Mouse (Mus musculus): ENCODE results near the gene Txndc2. TPM values are rescaled to one million over a fixed set of nuclear protein-coding genes. Genes with fewer than 3 reads are reported as not detected.
"Not testable (repeated sequence)": the region's sequence is repeated elsewhere in the genome, so short reads cannot be mapped to it uniquely, and the experiment has no call there.

The Txndc2 gene
- polyA plus RNA-seq, 1 experiment: 0.10 TPM

- DNase-seq (ENCODE audit: extremely low spot score in 1 of 2, low spot score in 1 of 2): no peak
Measured at GRCm38 (mm10) chr17:65656731-65657130, 14.8 kb upstream of the Txndc2 start.

DNA sequence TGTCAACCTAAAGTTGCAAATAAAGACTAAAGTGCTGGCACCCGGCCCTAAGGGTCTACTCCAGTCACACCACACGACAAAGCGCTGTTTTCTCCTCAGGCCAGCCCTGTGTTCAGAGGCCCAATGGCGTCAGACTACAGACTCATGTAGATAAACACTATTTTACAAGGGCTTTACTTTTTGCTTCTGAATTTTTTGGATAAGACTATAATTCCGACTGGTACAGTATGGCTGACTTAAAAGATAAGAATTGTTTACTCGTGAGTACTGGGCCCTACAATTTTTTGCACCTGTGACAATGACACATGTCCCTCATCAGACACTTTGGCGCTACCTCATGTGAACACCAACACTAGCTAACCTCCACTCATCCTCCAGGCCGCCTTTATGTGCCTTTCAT is 14.1 kb upstream of the Txndc2 start:
- DNase-seq (ENCODE audit: extremely low spot score in 1 of 2, low spot score in 1 of 2): no peak

- no peak for DNase-seq (ENCODE audit: extremely low spot score in 1 of 2, low spot score in 1 of 2)
Measured at GRCm38 (mm10) chr17:65655608-65656007, 13.6 kb upstream of the Txndc2 start.

GRCm38 (mm10) chr17:65650598-65650997 is 8.6 kb upstream of the Txndc2 start:
- no peak for DNase-seq (ENCODE audit: extremely low spot score in 1 of 2, low spot score in 1 of 2)

- DNase-seq (ENCODE audit: extremely low spot score in 1 of 2, low spot score in 1 of 2): no peak
Measured at GRCm38 (mm10) chr17:65649175-65649493, 7.2 kb upstream of the Txndc2 start.

DNA sequence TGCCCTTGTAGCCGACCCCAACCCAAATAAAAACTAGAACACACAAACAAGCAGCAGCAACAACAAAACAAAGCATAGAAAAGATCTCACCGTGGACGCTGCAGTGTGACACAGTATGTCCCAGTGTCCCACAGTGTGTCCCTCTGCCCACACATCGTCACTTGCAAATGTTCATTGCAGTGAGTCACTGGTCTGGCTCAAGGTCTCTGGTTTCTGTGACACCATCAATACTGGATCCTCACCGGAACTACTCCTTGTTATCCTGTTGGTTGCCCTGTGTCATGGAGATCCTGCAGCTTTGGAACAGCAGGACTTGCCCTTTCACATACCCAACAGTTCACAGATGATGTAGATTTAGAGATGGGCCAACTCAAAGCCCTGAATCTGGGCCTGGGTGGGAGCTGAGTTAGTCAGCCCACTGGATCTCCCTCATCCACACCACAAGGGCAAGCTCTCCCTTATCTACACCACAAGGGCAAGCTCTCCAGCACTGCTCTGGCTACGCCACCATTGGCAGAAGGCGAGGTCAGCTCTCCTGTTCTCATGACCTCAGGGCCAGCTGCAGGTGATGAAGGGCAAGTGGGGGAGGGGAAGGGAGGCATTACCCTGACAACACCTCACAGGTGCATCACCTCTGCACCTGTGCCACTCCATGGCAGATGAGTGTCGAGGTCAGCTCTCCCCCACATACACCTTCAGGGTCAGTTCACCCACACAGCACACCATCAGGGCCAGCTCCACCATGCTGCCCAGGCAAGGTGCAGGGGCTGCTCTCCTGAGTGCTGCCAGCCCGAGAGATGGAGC is 6.6 kb upstream of the Txndc2 start:
- no peak for DNase-seq (ENCODE audit: extremely low spot score in 1 of 2, low spot score in 1 of 2)

DNA sequence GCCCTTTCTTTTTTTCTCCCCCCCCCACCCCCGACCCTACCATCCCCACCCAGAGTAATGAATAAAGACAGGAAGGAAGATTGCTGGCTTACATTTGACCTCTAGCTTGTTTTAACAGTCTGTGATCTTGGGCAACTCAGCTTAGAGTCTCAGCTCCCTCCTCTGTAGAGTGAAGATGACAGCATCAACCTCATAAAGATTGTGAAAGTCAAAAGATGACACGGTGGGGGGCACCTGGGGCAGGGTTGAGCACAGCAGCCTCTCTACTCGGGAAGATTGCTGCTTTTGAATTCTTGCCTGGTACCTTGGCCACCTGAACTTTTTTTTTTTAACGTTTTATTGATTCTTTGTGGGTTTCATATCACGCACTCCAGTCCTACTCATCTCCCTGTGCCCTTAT is 6.0 kb upstream of the Txndc2 start:
- no peak for DNase-seq (ENCODE audit: extremely low spot score in 1 of 2, low spot score in 1 of 2)

- no peak for DNase-seq (ENCODE audit: extremely low spot score in 1 of 2, low spot score in 1 of 2)
Measured at GRCm38 (mm10) chr17:65647226-65647625, 5.3 kb upstream of the Txndc2 start.

DNA sequence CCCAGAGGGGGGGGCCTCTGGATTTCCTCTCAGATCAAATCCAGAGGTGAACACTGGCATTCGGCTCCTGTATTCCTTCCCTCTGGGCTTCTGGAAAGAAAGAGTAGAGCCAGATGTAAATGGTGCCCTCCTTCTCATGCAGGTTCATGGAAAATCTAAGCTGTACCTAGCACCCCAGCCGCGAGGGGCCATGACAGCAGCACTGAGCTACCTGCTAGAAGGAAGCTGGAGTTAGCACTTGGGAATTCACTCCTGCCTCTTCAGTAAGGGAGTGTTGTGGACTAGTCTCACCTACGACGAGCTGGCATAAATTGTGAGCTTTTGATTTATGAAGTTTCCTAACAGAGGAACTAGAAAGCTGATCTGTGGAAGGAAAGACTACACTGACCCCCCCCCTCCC is 1.6 kb upstream of the Txndc2 start:
- DNase-seq (ENCODE audit: extremely low spot score in 1 of 2, low spot score in 1 of 2): no peak

DNA sequence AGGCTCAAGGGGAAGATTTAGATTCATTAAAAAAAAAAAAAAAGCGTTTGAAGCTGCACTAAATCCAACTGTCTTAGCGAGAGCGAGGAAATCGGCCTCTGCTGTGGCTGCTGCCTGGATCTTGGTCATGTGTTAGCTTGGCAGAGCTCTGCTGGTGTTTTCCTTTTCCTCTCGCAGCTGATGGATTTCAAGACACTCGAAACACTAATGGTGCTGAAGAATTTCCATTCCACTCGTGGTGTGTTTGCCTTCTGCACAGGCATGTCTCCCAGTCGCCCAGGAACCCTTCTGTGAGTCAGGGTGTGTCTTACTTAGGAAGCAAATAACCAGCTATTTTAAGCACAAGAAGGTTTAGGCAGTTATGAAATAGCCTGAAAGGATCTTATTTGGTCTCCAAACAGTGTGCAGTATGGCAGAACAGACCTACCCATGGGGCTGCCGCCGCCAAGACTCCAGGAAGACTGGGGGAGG is 1.1 kb upstream of the Txndc2 start:
- peak; percentile 68 to 80 for DNase-seq (ENCODE audit: extremely low spot score in 1 of 2, low spot score in 1 of 2)

- DNase-seq (ENCODE audit: extremely low spot score in 1 of 2, low spot score in 1 of 2): peak in 1 of 2 experiments; percentile 20
Measured at GRCm38 (mm10) chr17:65642578-65642991, 617 bp upstream of the Txndc2 start.

DNA sequence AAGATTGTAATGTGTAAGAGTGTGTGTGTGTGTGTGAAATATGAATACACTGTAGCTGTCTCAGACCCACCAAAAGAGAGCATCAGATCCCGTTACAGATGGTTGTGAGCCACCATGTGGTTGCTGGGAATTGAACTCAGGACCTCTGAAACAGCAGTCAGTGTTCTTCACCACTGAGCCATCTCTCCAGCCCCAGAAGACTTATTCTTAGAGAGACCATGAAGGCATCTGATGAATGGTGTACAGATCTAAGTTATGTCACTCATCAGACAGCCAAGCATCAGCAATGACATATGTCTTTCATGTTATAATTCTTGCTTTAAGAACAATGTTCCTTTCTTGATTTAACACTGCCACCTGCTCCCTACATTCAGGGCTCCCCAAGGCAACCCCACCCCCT is 2.8 kb downstream of the Txndc2 start:
- DNase-seq (ENCODE audit: extremely low spot score in 1 of 2, low spot score in 1 of 2): no peak

DNA sequence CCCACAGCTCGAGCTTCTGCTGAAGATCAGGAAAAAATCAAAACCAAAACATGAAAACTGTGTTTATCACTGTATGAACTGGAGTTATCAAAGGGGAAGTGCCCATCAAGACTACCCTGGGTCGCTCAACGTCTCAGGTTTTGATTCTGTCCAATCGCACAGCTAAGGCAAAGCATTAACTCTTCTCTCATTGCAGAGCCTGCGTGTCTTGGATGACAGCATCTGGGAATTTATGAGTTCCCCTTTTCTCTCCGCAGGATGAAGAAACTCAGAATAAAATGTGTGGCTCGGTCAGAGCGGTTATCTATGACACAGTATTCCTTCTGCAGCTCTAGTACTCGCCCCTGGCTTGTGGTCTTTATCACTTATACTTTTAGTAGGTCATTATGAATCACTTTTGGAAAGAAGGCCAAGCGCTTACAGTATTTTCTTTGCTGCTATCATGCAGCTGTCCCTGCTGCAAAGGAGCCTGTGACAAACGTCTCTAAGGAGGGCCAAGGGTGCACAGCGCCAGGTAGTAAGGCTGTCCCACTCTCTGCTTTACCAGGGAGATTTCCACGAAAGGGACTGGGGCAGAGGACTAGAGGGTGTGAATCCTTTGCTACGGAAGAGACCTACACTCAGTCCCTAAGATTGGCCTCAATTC is 6.1 kb downstream of the Txndc2 start:
- DNase-seq (ENCODE audit: extremely low spot score in 1 of 2, low spot score in 1 of 2): no peak

DNA sequence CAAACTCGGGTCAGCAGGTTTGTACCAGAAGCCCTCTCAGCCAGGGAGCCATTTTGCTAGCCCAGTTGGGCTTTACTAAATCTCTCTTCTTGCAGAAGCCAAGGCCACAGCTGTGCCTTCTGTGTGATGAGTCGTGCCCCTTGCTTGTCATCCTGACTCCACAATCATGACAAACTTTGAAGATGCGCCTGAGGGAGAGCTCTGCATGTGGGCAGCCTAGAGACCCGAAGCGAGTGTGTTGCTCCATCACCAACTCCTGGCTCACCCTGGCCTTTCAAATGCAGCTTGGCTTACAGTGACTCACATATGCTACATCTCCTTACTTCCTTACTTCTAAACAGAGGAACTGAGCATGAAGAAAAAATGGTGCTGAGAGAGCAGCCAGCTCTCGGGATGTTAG is 12.0 kb downstream of the Txndc2 start:
- DNase-seq (ENCODE audit: extremely low spot score in 1 of 2, low spot score in 1 of 2): no peak

DNA sequence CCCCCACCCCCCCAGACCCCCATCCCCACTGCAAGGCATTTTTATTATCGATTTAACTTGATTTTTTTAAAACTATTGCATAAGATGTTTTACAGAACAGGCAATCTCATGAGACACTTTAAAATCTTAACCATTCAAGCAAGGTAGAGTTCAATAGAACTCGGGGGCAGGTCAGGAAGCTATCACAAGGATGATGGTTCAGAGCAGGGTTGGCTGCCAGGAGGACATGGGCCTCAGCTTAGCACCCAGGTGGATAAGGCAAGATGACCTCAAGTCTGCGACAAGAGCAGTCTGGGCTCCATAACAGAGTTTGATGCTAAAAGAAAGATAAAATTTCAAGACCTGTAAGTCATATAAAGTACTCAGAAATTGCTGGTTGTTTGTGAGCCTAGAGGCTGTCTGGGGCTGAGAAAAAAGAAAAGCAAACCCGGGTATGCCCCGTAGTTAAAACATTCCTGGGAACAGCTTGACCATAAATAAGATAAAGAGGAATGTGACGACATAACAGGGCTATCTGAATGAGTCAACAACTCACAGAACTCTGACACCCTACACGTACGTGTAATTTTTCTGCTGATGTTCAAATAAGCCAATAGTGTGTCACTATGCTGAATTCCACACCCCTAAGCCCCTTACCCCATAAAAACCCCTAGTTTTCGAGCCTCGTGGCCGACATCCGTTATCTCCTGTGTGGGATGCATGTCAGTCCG is 13.0 kb downstream of the Txndc2 start:
- not testable (repeated sequence) for DNase-seq (ENCODE audit: extremely low spot score in 1 of 2, low spot score in 1 of 2)

GRCm38 (mm10) chr17:65626301-65626700 is 15.7 kb downstream of the Txndc2 start:
- DNase-seq (ENCODE audit: extremely low spot score in 1 of 2, low spot score in 1 of 2): no peak

DNA sequence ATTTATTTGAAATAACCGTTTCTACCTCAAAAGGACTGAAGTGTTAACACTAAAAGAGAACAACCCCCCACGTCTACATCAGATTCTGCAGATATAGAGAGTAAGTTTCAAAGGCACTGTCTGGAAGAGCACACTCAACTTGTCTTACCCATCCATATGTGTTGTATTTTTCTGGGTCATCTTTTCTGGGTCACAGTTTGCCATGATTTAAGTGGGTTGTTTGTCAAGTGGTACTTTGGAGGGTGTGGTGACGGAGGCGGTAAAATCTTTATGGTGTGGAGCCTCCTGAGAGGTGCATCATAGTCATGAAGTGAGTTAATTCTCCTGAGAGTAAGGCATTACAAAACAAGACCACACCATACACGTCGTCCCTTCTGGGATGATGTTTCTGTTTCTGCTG is 16.4 kb downstream of the Txndc2 start:
- DNase-seq (ENCODE audit: extremely low spot score in 1 of 2, low spot score in 1 of 2): no peak

GRCm38 (mm10) chr17:65623130-65623529 is 18.8 kb downstream of the Txndc2 start:
- DNase-seq (ENCODE audit: extremely low spot score in 1 of 2, low spot score in 1 of 2): no peak

GRCm38 (mm10) chr17:65618431-65618830 is 23.5 kb downstream of the Txndc2 start:
- peak in 1 of 2 experiments; percentile 33 for DNase-seq (ENCODE audit: extremely low spot score in 1 of 2, low spot score in 1 of 2)

GRCm38 (mm10) chr17:65615678-65616077 is 26.3 kb downstream of the Txndc2 start:
- DNase-seq (ENCODE audit: extremely low spot score in 1 of 2, low spot score in 1 of 2): no peak

- peak in 1 of 2 experiments; percentile 31 for DNase-seq (ENCODE audit: extremely low spot score in 1 of 2, low spot score in 1 of 2)
Measured at GRCm38 (mm10) chr17:65614431-65614830, 27.5 kb downstream of the Txndc2 start.

Measured in frontal cortex, adult 2 months (tissue).